Mouse (Mus musculus) midbrain, postnatal 0 days (tissue): Measurements from ENCODE around the gene Gga1. TPM values are rescaled to one million over a fixed set of nuclear protein-coding genes. Genes with fewer than 3 reads are reported as not detected.
A peak's percentile ranks its signal among the peaks of the same experiment; 100 is the strongest.

Experiments used
- ATAC-seq: fragments of 200-750 bp; cut with Nextera tagmentation; 2 replicates; pipeline ENCODE4 v1.8.0; 2017; ENCODE audit warnings: moderate number of reproducible peaks, mild to moderate bottlenecking, moderate TSS enrichment, moderate library complexity; ENCODE audit not compliant: low FRiP score
- DNase-seq: peaks from one replicate; pipeline ENCODE4 v3.0.0-alpha.2; 2015; ENCODE audit warnings: low spot score
- H3K27ac ChIP-seq: fragments of 300-500 bp; sonication (generic); 2 replicates; pipeline ENCODE4 v1.5.1; 2014; ENCODE audit warnings: low read depth, mild to moderate bottlenecking, low read length, mixed read lengths
- H3K27me3 ChIP-seq: fragments of 300-500 bp; sonication (generic); 2 replicates; pipeline ENCODE4 v1.6.1; 2014; ENCODE audit warnings: low read length, control low read depth, mixed read lengths; ENCODE audit not compliant: insufficient read depth
- H3K36me3 ChIP-seq: fragments of 300-500 bp; sonication (generic); 2 replicates; pipeline ENCODE4 v1.6.1; 2014; ENCODE audit warnings: low read length, control low read depth, mixed read lengths; ENCODE audit not compliant: insufficient read depth
- H3K4me1 ChIP-seq: fragments of 300-500 bp; sonication (generic); 2 replicates; pipeline ENCODE4 v1.6.1; 2014; ENCODE audit warnings: mild to moderate bottlenecking, control low read depth, antibody characterized with exemption, low read length, mixed read lengths; ENCODE audit not compliant: insufficient read depth
- H3K4me2 ChIP-seq: fragments of 300-500 bp; sonication (generic); 2 replicates; pipeline ENCODE4 v1.6.1; 2014; ENCODE audit warnings: low read depth, mild to moderate bottlenecking, low read length, mixed read lengths; ENCODE audit not compliant: poor library complexity, severe bottlenecking
- H3K4me3 ChIP-seq: fragments of 300-500 bp; sonication (generic); 2 replicates; pipeline ENCODE4 v1.5.1; 2014; ENCODE audit warnings: low read depth, mild to moderate bottlenecking, low read length, moderate library complexity
- H3K9ac ChIP-seq: fragments of 300-500 bp; sonication (generic); replicated peaks from 2 replicates; pipeline ENCODE4 v1.6.1; 2014; ENCODE audit warnings: mild to moderate bottlenecking, low read length, moderate library complexity, mixed read lengths; ENCODE audit not compliant: poor library complexity, severe bottlenecking
- H3K9me3 ChIP-seq: fragments of 300-500 bp; sonication (generic); 2 replicates; pipeline ENCODE4 v1.6.1; 2016; ENCODE audit warnings: low read length, control low read depth
- CTCF ChIP-seq: IDR thresholded peaks from 2 replicates; pipeline ENCODE4 v1.5.1; 2016; ENCODE audit warnings: antibody characterized with exemption, mild to moderate bottlenecking
- WGBS: fragments of 180-500 bp; shearing (Covaris S2); extraction: QIAGEN DNeasy Blood & Tissue Kit; methylation state at CpG from one replicate; pipeline ENCODE4 v1.1.7; 2014; 5-methylcytosine and 5-hydroxymethylcytosine counted together
- polyA plus RNA-seq: library from polyadenylated mRNA; unstranded; fragments of >200 nt; fragmentation: Nextera tagmentation; extraction: Ambion mirVana; gene quantifications from 2 replicates; pipeline ENCODE4 v1.2.1, GENCODE M21; 2015
- total RNA-seq: library from RNA; depleted of rRNA; stranded (reverse); fragments of >200 nt; gene quantifications from 2 replicates; pipeline ENCODE4 v1.2.3, GENCODE M21; 2014

Gene Gga1
- total and polyA plus RNA-seq, 2 experiments from 2014 or later = 42.8 to 43.4 TPM

- Histone ChIP-seq H3K9me3 (no peaks in the 10 kb centered on the region), H3K9ac (no peak overlapping the region), H3K4me2 (peak overlapping the region; percentile 53), H3K27ac (no peak overlapping the region), H3K4me1 (0 out of 2 replicates have a peak, but pooled peaks cover 4% of the 10 kb centered on the region), H3K36me3 (no peaks in the 10 kb centered on the region), H3K4me3 (no peak overlapping the region), H3K27me3 (peaks cover 9% of the 10 kb centered on the region)
- WGBS = 46% methylated on average over 8 of the region's 8 CpGs
- no peak for TF ChIP-seq CTCF
- DNase-seq (no peak), ATAC-seq (no peak)
Measured at GRCm38 (mm10) chr15:78928539-78928938, 51.5 kb downstream of the Gga1 start.

- H3K4me1 ChIP-seq = 0 out of 2 replicates have a peak, but pooled peaks cover 4% of the 10 kb centered on the region
- WGBS = 90% methylated on average over 6 of the region's 6 CpGs
- peaks cover 9% of the 10 kb centered on the region for H3K27me3 ChIP-seq
- no peaks in the 10 kb centered on the region for H3K36me3 ChIP-seq
- ATAC-seq (no peak), DNase-seq (no peak)
- no peak overlapping the region for H3K9ac ChIP-seq
- H3K4me3 ChIP-seq = no peak overlapping the region
- no peaks in the 10 kb centered on the region for H3K9me3 ChIP-seq
- TF ChIP-seq CTCF = no peak
- no peak overlapping the region for H3K27ac ChIP-seq
- no peak overlapping the region for H3K4me2 ChIP-seq
Measured at GRCm38 (mm10) chr15:78930192-78930706, 53.3 kb downstream of the Gga1 start.

GRCm38 (mm10) chr15:78930801-78931426, 53.9 kb downstream of the Gga1 start:
- no peak for DNase-seq
- WGBS = 97% methylated on average over 7 of the region's 7 CpGs
- Histone ChIP-seq H3K36me3 (no peaks in the 10 kb centered on the region), H3K4me3 (no peak overlapping the region), H3K4me1 (peaks cover 8% of the 10 kb centered on the region; the same call in 1 of the 2 replicates), H3K27ac (no peak overlapping the region), H3K27me3 (peaks cover 9% of the 10 kb centered on the region), H3K9me3 (no peaks in the 10 kb centered on the region), H3K9ac (no peak overlapping the region), H3K4me2 (no peak overlapping the region)
- no peak for ATAC-seq
- no peak for TF ChIP-seq CTCF

- Histone ChIP-seq H3K9me3 (no peaks in the 10 kb centered on the region), H3K27me3 (peaks cover 8% of the 10 kb centered on the region), H3K27ac (no peak overlapping the region), H3K4me2 (no peak overlapping the region), H3K9ac (no peak overlapping the region), H3K4me3 (no peak overlapping the region), H3K4me1 (peaks cover 8% of the 10 kb centered on the region; the same call in 1 of the 2 replicates), H3K36me3 (no peaks in the 10 kb centered on the region)
- DNase-seq (no peak), ATAC-seq (no peak)
- TF ChIP-seq CTCF = peak; percentile 56
- 26% methylated on average over 3 of the region's 3 CpGs for WGBS
Measured at GRCm38 (mm10) chr15:78931577-78931976, 54.6 kb downstream of the Gga1 start.

- TF ChIP-seq CTCF = peak; percentile 25; the same call in 1 of the 2 replicates
- peak; percentile 94 for DNase-seq
- no peaks in the 10 kb centered on the region for H3K9me3 ChIP-seq
- WGBS = under 1% methylated on average over 33 of the region's 42 CpGs
- peak within 1 kb of the TSS; percentile 63 for H3K4me2 ChIP-seq
- peaks cover 17% of the 10 kb centered on the region for H3K36me3 ChIP-seq
- peak within 1 kb of the TSS; percentile 50 for H3K9ac ChIP-seq
- H3K27me3 ChIP-seq = no peaks in the 10 kb centered on the region
- H3K4me1 ChIP-seq = peaks cover 4% of the 10 kb centered on the region; the same call in 1 of the 2 replicates
- peak within 1 kb of the TSS; percentile 73 for H3K27ac ChIP-seq
- peak within 1 kb of the TSS; percentile 54 for H3K4me3 ChIP-seq
- ATAC-seq = peak; percentile 87
Measured at GRCm38 (mm10) chr15:78934784-78935320, 57.9 kb downstream of the Gga1 start, which contains the start of gene Nol12. TSS of gene Nol12 (plus strand) at chr15:78934933.

GRCm38 (mm10) chr15:78936403-78936802, 59.4 kb downstream of the Gga1 start:
- Histone ChIP-seq H3K27ac (no peak overlapping the region), H3K9me3 (no peaks in the 10 kb centered on the region), H3K4me2 (no peak overlapping the region), H3K4me1 (peaks cover 4% of the 10 kb centered on the region; the same call in 1 of the 2 replicates), H3K9ac (no peak overlapping the region; the same call in 1 of the 2 replicates), H3K36me3 (peaks cover 31% of the 10 kb centered on the region), H3K27me3 (no peaks in the 10 kb centered on the region), H3K4me3 (no peak overlapping the region)
- ATAC-seq (no peak), DNase-seq (no peak)
- 95% methylated on average over 12 of the region's 12 CpGs for WGBS
- TF ChIP-seq CTCF = no peak
